ENCODE assay signal across 9 mouse cellular contexts in the genomic region with DNA sequence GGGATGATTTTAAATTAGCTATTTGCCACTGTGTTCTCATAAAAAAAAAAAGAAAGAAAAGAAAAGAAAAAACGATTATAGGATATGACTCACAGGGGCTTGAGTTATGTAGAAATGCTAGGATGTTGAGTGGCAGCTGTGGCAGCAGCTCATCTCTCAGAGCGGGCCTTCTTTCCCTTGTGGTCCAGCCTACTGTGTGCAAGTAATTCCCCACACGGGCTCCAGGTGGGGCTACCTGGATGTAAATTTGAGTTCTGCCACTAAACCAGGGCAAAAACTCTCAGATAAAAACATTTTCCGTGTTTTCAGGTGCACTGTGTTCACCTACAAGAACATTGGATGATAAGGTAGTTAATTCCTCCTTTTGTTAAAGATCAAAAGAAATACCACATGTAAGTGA.
DNase-seq lines count a peak whose midpoint lies in the region; ATAC-seq lines count a peak whose summit lies in the region.
"Had no signal": no experiment of that assay in that cellular context is flagged by ENCODE, and none has a peak within 500 bp of the region (broad histone marks: within the 10 kb centered on the region; RNA-seq: fewer than 3 reads in every experiment).

No protein-coding gene starts in this region.

- peak; percentile 19 to 35 for DNase-seq in cerebellum, postnatal 14 days
- no peak for DNase-seq in cerebellum, adult 9-10 months
- DNase-seq in 416B (ENCODE audit: low read depth) = peak; percentile 62
- DNase-seq in T-cell, adult 2 months (ENCODE audit: low spot score) = peak; percentile 73
- peak; percentile 43 to 57 for DNase-seq in natural killer cell, adult 2 months (ENCODE audit: low spot score in 2 of 2)
- no peak for DNase-seq in urinary bladder, postnatal 4 days (ENCODE audit: low spot score in 2 of 2)
- DNase-seq in ovary, adult 18-20 months (ENCODE audit: low spot score) = no peak
- DNase-seq: cerebellum, adult 11 months had no signal

- ATAC-seq in monocyte, adult 5-6 weeks (replicated peaks; ENCODE audit: insufficient number of reproducible peaks, low FRiP score, low TSS enrichment, poor library complexity, severe bottlenecking) = no peak

Comparison
In these comparisons a context has a peak if more than half of its experiments do, and no peak if none do; other contexts are left out.
1. DNase-seq: peak in cerebellum, postnatal 14 days (2 of 2), 416B (single experiment), T-cell, adult 2 months (single experiment) and natural killer cell, adult 2 months (2 of 2); none in cerebellum, adult 9-10 months (single experiment), urinary bladder, postnatal 4 days (0 of 2) and ovary, adult 18-20 months (single experiment).